Mouse (Mus musculus) neural tube, embryonic 10.5 days (tissue): ENCODE results near the gene Slc6a3.

Source experiments
- DNase-seq: peaks from one replicate; pipeline ENCODE4 v3.0.0-alpha.2; 2017; ENCODE audit warnings: low spot score; ENCODE audit errors: extremely low spot score

Gene Slc6a3

GRCm38 (mm10) chr13:73536403-73536821 lies at the start of gene Slc6a3:
Gene Slc6a3 (plus strand): TSS chr13:73536747.
- DNase-seq, result peak; percentile 53

GRCm38 (mm10) chr13:73488105-73488504 lies 48.4 kb upstream of the Slc6a3 start:
- no peak for DNase-seq

GRCm38 (mm10) chr13:73488707-73489106 lies 47.8 kb upstream of the Slc6a3 start:
- no peak for DNase-seq

- no peak for DNase-seq
Observed at GRCm38 (mm10) chr13:73489986-73490385, 46.6 kb upstream of the Slc6a3 start.

- DNase-seq, result no peak
Observed at GRCm38 (mm10) chr13:73490564-73491170, 45.9 kb upstream of the Slc6a3 start.

GRCm38 (mm10) chr13:73493183-73493582 lies 43.4 kb upstream of the Slc6a3 start:
- DNase-seq, result no peak

GRCm38 (mm10) chr13:73494528-73494927 lies 42.0 kb upstream of the Slc6a3 start:
- no peak for DNase-seq

GRCm38 (mm10) chr13:73496137-73496536 lies 40.4 kb upstream of the Slc6a3 start:
- DNase-seq, result no peak

- DNase-seq, result no peak
Observed at GRCm38 (mm10) chr13:73499893-73500604, 36.5 kb upstream of the Slc6a3 start.

GRCm38 (mm10) chr13:73502719-73503118 lies 33.8 kb upstream of the Slc6a3 start:
- no peak for DNase-seq

- peak; percentile 73 for DNase-seq
Observed at GRCm38 (mm10) chr13:73505686-73506467, 30.7 kb upstream of the Slc6a3 start.

GRCm38 (mm10) chr13:73508817-73509550 lies 27.6 kb upstream of the Slc6a3 start:
- no peak for DNase-seq

GRCm38 (mm10) chr13:73509869-73510268 lies 26.7 kb upstream of the Slc6a3 start:
- DNase-seq, result no peak

- DNase-seq, result peak; percentile 81
Observed at GRCm38 (mm10) chr13:73512776-73513673, 23.5 kb upstream of the Slc6a3 start.

GRCm38 (mm10) chr13:73516886-73517285 lies 19.7 kb upstream of the Slc6a3 start:
- no peak for DNase-seq

- DNase-seq, result no peak
Observed at GRCm38 (mm10) chr13:73533716-73534115, 2.8 kb upstream of the Slc6a3 start.

- DNase-seq, result no peak
Observed at GRCm38 (mm10) chr13:73535287-73535686, 1.3 kb upstream of the Slc6a3 start.

GRCm38 (mm10) chr13:73536824-73537223 lies 277 bp downstream of the Slc6a3 start:
- no peak for DNase-seq

- no peak for DNase-seq
Observed at GRCm38 (mm10) chr13:73564201-73564600, 27.7 kb downstream of the Slc6a3 start.

- DNase-seq, result no peak
Observed at GRCm38 (mm10) chr13:73575051-73575450, 38.5 kb downstream of the Slc6a3 start.
